Mouse (Mus musculus) urinary bladder, postnatal 4 days (tissue): Measurements from ENCODE around the gene Ypel4.
A peak's percentile ranks its signal among the peaks of the same experiment; 100 is the strongest.
"Not testable (repeated sequence)": the region's sequence is repeated elsewhere in the genome, so short reads cannot be mapped to it uniquely, and the experiment has no call there.

ENCODE experiments used
- DNase-seq, 2 experiments: peaks; one replicate each; pipeline ENCODE4 v3.0.0; 2021 to 2022; ENCODE audit warnings: low spot score in 2 of 2

Gene Ypel4

GRCm38 (mm10) chr2:84727172-84727858 lies 6.5 kb upstream of the Ypel4 start, which contains the start of gene Clp1:
Gene Clp1, minus strand, starts transcription at chr2:84727350.
- DNase-seq, result peak; percentile 90 to 95

DNA sequence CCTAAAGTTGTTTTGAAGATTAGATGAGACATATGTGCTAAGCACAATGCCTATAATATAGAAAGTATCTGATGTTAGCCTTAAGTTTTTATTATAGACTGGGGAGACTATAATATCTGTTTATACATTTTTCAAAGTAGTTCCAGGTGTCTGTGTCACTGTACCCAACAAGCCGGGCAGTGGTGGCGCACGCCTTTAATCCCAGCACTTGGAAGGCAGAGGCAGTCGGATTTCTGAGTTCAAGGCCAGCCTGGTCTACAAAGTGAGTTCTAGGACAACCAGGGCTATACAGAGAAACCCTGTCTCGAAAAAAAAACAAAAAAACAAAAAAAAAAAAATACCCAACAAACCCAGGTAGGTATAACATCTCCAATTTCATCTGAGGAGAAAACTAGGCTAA lies 5.7 kb upstream of the Ypel4 start:
- DNase-seq, result not testable (repeated sequence)

DNA sequence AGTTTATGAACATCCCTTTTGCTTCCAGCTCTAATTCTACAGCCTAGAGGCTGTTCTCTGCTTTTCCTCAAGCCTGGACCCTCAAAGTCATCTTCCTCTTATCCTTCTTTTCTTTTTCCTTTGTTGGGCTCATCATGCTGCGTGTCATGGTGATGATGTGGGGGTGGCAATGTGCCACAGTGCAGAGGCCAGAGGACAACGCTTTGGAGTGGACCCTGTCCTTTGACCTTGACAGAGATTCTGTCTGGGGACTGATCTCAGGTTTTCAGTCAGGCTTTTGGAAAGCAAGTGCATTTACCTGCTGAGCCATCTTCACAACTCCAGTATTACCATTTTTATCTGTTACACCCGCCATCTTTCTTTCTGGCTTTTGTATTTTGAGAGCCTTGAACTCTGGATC lies 2.7 kb upstream of the Ypel4 start:
- no peak for DNase-seq

DNA sequence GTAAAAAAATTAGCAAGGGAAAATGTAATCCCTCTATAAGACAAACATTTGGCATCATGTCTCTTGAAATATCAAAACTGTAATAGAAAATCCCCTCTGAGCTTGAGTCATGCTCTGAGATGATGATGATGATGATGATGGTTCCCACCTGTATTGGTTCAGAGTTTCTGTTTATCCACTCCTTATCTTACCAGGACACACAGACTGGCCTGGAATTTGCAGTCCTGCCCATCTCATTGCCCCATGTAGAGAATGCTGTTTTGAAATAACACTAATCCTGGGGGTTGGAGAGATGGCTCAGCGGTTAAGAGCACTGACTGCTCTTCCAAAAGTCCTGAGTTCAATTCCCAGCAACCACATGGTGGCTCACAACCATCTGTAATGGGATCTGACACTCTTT lies 1.5 kb upstream of the Ypel4 start:
- DNase-seq, result no peak

DNA sequence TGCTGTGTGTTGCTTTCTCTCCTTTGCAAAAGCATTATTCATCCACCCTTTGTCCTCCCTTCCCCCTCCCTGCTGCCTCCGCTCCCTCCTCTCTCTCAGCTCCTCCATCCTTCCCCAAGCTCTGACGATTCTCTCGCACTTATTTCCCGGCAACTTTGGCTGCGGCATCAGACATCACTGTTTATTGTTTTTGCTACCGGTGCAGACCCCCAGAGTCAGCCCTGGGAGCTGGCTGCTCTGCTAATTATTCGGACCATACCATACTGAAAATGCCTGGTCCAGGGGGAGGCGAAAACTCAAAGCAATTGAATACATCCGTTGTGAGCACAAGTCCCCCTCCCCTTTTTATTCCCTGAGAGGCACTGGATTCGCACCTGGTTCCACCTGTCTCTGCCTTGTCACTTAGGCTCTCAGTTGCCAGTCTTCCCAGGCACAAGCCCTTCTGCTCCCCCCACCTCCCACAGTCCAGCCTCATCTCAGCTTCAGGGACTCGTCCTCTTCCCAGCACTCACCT lies 550 bp downstream of the Ypel4 start:
- no peak for DNase-seq

DNA sequence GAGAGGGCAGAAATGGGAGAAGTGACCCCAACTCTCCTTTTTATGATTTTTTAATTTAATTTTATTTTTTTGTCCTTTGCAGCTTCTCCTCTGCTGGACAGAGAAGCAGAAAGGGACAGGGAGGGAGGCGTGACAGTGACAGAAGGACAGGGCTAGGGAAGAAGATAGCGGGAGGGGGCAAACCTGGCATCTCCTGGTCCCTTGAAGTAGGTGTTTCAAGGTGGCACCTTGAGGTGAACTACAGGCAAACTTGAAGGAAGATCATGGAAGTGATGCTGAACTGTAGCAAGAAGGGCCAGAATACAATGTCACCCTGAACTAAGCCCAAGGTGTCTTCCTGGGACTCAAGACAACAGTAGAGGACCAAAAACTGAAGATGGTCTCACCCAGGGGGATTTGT lies 1.1 kb downstream of the Ypel4 start:
- DNase-seq, result no peak

GRCm38 (mm10) chr2:84735346-84735920 lies 1.6 kb downstream of the Ypel4 start:
- no peak for DNase-seq

DNA sequence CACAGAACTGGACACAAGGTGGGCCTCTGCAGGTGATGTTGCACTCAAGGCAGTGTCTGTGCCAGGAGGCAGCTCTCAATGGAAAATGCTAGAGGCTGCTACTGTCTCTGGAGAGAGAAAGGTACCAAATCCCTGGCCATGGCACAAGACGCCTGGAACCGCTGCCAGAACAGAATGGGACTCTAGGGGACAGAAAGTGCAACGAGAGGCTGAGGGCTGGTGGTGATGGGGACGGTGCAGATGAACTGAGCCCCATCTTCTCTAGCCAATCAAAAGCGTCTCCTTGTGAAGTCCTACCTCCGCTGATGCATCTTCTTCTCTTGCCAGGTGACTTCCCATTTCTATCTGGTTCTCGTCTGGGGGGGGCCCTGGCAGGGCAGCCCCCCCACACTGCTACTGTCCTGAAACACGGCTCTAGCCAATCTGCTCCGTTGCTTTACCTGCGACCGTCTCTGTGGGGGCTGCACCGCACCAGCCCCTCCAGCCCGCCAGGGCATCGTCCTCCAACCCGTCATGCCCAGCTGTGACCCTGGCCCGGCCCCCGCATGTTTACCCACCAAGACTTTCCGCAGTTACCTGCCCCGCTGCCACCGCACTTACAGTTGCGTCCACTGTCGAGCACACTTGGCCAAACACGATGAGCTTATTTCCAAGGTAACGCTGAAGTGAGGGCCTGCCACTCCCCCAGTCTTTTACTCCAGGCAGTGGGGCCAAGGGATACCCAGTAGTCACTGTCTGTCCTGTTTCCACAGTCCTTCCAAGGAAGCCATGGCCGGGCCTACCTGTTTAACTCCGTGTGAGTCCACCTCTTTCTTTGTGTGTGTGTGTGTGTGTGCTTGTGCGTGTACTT lies 2.7 kb downstream of the Ypel4 start:
- DNase-seq, result no peak

- DNase-seq, result no peak
These were observed 3.6 kb downstream of the Ypel4 start for GRCm38 (mm10) chr2:84737451-84737925.

GRCm38 (mm10) chr2:84738271-84738911 lies 4.5 kb downstream of the Ypel4 start:
- DNase-seq, result peak; percentile 37 to 62

GRCm38 (mm10) chr2:84740608-84741333 lies 6.9 kb downstream of the Ypel4 start:
- DNase-seq, result no peak

DNA sequence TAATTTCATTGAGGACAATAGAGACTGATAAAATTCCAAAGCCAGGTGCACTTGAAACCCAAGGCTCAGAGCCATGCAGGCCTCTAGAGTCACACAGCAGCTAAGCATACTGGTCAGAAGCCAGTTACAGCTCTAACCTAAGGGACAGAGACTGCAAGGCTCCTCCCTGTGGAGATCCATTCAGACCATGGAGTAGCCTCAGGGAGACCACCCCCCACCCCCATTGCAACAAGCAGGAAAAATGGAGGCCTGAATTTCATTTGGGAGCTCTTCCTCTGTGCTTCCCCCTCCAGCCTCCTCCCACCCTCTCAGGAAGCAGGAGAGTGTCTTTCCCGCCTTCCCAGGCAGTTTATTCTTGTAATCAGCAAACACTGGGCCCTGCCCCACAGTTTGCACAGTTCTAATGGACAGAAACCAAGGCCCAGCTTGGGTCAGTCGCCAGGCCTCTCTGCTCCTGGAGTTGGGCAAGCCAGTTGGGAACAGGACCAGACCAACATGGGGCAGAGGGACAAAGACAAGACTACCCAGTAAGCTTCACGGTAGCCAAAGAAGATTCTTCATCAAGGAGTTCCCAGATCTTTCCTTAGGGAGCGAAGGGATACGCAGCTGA lies 8.1 kb downstream of the Ypel4 start:
- no peak for DNase-seq

DNA sequence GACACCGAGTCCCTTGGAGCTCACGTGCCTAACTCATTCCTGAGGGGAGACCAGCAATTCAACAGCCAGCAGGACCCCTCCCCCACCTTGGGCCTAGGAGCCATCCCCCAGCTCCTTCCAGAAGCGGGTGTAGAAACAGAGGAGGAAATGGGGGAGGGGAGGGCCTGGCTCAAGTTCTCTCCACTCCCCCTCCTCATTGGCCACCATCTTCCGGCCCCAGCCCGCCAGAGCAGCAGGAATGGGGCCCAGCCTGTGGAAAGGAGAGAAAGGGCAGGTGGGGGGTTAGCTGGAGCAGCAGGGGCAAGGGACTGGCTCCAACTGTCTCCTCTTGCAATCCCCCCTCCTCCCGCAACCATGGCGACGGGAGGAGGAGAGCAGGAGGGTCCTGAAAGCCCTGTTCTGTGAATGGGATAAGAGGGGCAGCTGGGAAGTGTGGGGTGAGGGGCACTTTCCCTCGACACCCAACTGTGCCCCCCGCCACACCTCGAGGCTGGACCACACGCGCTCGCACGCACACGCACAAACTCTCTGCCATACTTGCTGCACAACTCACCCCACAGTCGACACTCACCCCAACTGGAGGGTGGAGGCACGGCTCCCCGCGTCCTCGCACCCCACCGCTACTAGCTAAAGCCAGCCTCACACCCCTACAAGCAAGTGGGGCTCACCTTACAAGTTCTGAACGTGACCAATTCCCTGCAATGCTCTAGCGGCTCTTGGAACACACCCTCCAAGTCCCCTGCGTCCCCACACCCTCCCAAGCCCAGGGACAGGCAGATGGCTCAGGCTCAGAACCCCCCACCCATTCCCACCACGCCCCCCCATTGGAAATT lies 8.8 kb downstream of the Ypel4 start:
- DNase-seq, result peak in 1 of 2 experiments; percentile 39

GRCm38 (mm10) chr2:84743561-84743960 lies 9.7 kb downstream of the Ypel4 start, which contains the start of gene Gm19426:
Gene Gm19426, minus strand, starts transcription at chr2:84743655.
- peak; percentile 79 to 83 for DNase-seq

GRCm38 (mm10) chr2:84744126-84744525 lies 10.3 kb downstream of the Ypel4 start:
- no peak for DNase-seq

DNA sequence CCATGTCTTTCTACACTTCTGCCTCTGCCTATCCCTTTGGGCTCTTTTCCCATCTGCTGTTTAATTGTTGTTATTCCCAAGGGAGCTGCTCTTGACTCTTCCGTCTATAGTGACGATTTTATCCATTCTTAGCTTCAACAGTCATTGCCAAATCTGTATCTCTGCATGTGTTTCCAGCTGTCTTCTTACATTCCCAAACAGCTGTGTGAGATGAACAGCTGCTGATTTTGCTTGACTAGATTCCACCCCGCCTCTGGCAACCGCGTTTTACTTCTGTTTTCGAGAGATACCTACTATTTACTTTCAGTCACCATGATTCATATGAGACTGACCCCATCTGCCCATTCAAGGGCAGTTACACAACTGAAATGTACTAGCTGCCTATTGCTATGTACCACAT lies 16.3 kb downstream of the Ypel4 start:
- no peak for DNase-seq

DNA sequence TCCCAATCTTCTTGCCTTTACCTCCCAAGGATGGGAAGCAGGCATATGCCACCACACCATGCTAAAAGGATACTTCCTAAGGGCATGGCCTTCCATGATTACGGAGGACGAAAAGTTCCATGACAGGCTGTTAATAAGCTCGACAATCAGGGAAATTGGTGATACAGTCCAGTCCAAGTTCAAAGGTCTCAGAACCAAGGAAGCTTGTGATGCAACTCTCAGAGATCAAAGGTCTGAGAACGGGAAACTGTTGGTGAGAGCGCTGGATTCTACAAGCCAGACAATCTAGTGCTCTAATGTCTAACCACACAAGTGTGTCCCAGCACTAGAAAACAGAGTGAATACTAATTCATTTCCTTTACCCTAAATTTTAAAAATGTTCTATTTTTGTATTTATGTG lies 22.4 kb downstream of the Ypel4 start:
- no peak for DNase-seq

GRCm38 (mm10) chr2:84757026-84757682 lies 23.3 kb downstream of the Ypel4 start:
- no peak for DNase-seq

DNA sequence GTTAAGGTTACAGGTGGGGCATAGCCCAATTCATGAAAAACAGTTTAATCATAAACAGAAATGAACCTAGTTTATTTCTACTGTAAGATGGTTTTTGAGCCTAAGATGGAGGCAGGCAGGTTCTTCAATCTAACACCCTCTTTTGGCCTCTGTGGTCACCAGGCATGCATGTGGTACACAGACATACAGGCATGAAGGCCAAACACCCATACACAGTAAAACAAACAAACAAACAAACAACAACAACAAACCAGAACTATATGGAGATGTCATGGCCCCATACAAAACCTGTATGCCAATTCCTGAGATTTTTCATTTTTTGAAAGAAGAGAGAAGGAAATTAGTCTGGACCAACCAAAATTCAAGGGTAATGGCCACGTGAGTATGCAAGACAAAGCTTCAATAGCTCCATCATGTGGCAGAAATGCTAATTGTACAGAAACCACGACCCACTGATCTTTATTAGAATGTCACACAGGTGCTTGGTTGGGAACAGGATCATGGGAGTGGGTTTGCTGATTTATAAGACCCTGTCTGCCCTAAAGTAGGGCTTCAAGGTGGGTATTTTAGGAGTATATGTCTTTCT lies 24.8 kb downstream of the Ypel4 start:
- no peak for DNase-seq
